Mouse (Mus musculus) cortical plate, adult 2 months (tissue): ENCODE results near the gene Bloc1s6.

Experiments used
- CTCF ChIP-seq: fragments of 200-500 bp; IDR thresholded peaks from 2 replicates; pipeline ENCODE4 v1.5.1; 2011; ENCODE audit warnings: mild to moderate bottlenecking, control low read depth, low read length; ENCODE audit not compliant: insufficient read depth; ENCODE audit errors: extremely low read depth
- POLR2A ChIP-seq: fragments of 200-500 bp; IDR thresholded peaks from 2 replicates; pipeline ENCODE4 v1.6.1; 2011; ENCODE audit warnings: mild to moderate bottlenecking, low read length, control low read depth; ENCODE audit not compliant: insufficient read depth; ENCODE audit errors: extremely low read depth

DNA sequence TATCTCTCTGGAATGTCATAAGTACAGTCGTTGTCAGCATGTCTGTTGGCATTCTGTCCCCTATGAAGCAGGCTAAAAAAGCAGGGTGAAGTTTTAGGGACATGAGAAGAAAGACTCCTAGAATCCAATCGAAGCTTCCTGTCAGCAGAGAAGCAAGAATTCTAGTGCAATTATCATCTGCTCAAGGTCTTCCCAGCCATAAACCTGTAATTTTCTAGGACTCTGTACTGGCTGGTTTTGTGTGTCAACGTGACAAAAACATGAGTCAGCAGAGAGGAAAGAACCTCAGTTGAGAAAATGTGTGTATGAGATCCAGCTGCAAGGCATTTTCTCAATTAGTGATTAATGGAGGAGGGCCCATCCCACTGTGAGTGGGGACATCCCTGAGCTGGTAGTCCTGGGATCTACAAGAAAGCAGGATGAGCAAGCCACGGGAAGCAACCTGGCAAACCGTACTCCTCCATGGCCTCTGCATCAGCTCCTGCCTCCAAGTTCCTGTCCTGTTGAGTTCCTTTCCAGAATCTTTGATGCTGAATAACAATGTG is 23.1 kb upstream of the Bloc1s6 start:
- TF ChIP-seq CTCF (no peak), POLR2A (no peak)
